Mouse (Mus musculus): Measurements from ENCODE around the gene Spaar. TPM values are rescaled to one million over a fixed set of nuclear protein-coding genes. Genes with fewer than 3 reads are reported as not detected.

Gene Spaar
- total RNA-seq, 2 experiments from 2014 or later, result not detected

DNA sequence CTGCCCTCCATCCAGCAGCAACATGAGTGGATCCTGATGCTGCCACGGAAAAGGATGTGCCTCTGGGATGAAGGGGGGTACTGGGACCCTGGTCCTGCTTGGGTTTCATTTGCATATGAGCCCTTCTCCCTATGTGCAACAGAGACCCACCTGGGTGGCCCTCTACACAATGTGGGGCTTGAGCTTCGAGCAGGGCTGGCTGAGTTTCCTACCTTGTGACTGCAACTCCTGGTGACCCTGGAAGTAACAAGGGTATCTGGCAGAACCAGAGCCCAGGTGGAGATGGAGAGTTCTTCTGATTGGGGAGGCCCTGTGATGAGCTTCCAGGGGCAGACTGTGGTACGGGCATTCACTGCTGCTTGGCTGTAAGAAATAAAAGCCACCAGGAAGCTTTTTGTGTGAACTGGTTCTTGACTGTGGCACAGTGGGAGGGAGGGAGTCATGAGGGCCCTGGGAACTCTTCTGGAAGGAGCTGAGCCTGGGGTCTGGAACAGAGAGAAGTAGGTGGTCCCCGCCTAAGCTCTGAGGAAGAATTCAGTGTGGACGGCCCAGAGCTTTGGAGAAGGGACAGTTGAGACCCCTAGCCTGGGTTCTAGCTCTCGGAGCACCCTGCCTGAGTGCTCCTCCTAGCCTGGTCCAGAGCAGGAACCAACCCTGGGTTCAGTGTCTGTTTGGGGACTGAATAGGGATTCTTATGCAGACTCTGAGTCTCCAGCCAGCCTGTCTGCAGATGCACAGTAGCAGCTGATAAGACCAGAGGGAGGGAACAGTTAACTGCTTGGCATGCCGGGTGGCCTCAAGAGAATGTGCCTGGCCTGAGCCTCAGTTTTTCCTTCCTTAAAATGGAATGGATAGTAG lies 1.9 kb upstream of the Spaar start:
- ATAC-seq (replicated peaks; ENCODE audit: low FRiP score, poor library complexity, severe bottlenecking), result no peak

DNA sequence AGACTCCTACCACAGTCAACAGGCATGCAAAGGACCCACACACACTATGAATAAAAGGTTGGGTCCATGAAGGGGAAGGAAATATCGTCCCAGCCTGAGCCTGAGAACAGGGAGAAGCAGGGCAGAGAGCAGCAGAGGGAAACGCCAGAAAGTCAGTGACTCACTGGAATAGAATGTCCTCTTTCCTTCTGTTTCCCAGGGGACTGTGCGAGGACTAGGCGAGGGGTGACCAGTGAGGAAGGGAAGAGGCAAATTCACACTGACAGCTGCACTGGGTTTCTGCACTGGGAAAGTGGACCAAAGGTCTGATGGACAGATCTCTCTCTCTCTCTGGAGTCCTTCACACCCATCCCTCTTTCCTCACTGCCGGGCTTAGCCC lies 1.3 kb upstream of the Spaar start:
- no peak for ATAC-seq (replicated peaks; ENCODE audit: low FRiP score, poor library complexity, severe bottlenecking)

DNA sequence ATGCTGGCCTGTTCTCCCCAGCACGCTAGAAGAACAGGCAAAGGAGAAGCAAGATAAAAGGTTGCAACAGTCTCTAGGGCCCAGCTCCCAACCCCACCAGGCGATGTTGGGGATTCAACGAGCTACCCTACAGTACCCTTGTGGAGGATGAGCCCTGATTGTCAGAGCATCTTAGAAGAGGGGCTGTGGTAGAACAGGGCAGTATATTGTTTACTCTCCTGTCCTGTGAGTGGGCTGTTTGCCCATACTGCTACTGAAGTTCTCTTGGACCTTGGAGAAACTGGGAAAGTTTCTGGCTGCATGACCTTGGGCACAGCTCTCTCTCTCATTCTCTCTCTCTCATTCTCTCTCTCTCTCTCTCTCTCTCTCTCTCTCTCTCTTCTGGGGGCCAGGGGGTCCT lies 708 bp upstream of the Spaar start:
- no peak for ATAC-seq (replicated peaks; ENCODE audit: low FRiP score, poor library complexity, severe bottlenecking)

DNA sequence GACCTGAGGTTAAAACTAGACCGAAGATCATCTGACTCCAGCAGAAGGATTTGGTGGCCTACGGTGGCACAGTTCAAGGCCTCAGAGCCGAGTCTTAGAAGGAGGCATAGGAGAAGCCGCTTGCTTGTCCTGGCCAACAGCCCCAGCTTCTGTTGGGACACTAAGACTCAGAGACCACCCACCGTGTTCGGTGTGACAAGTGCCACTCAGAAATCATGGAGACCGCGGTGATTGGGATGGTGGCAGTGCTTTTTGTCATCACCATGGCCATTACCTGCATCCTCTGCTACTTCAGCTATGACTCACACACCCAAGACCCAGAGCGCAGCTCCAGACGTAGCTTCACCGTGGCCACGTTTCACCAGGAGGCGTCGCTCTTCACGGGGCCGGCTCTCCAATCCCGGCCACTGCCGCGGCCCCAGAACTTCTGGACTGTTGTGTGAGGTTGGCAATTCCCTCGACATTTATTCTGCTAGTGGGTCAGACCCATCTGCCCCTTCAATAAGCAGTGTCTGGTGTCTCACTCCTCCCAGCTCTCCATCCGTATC lies 990 bp downstream of the Spaar start:
- ATAC-seq (replicated peaks; ENCODE audit: low FRiP score, poor library complexity, severe bottlenecking), result no peak

DNA sequence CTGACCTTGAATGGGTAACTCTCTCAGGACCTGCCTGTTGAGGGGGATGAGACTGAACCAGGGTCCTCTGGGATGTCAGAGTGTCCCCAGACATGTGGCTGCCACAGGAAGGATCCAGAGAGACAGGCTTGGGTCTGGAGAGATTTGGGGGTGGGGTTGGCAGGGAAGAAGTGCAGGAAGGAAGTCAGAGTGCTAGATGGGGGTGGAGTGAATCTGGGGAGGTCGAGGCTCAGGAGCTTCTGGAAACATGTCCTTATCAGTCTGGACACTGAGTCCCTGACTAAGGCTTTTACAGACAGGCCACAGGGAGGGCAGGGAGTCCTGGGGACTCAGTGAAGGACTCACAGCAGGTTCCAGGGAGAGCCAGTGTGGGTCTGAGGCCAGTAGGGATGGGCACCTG lies 2.3 kb downstream of the Spaar start:
- no peak for ATAC-seq (replicated peaks; ENCODE audit: low FRiP score, poor library complexity, severe bottlenecking)

DNA sequence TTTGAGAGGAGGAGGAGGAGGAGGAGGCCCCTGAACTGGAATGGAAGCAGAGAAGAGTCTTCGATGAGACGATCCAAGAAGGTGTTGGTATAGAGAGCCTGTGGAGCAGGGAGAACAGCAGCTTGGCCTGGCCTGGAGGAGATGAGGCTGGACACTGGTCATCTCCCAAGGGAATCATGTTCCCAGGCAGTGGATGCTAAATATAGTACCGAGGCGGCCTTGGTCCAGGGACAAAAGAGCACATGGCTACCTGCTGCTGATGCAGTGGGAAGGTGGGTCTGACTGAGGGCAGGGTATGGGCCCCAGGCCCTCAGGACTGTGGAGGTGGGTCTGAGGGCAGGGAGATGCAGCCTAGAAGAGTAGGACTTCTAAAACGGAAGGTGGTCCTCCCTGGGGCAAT lies 3.4 kb downstream of the Spaar start:
- ATAC-seq (replicated peaks; ENCODE audit: low FRiP score, poor library complexity, severe bottlenecking), result no peak

DNA sequence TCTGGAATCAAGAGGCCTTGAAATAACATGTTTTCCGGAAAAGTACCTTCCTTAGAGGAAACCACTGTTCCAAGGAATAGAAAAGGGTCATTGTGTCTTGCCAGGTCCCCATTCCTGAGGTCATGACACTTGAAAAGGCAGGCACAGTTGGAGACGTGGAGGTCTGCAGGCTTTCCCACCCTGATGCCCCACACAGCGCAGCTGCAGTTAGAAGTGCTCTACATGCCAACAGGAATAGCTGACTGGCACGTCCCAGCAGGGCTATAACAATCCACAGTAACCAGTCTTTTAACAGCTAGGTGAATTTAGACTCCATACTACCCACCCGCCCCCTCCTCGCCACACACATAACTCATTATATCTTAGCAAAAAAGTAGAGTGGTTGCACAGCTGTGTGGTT lies 7.3 kb downstream of the Spaar start:
- ATAC-seq (replicated peaks; ENCODE audit: low FRiP score, poor library complexity, severe bottlenecking), result no peak

DNA sequence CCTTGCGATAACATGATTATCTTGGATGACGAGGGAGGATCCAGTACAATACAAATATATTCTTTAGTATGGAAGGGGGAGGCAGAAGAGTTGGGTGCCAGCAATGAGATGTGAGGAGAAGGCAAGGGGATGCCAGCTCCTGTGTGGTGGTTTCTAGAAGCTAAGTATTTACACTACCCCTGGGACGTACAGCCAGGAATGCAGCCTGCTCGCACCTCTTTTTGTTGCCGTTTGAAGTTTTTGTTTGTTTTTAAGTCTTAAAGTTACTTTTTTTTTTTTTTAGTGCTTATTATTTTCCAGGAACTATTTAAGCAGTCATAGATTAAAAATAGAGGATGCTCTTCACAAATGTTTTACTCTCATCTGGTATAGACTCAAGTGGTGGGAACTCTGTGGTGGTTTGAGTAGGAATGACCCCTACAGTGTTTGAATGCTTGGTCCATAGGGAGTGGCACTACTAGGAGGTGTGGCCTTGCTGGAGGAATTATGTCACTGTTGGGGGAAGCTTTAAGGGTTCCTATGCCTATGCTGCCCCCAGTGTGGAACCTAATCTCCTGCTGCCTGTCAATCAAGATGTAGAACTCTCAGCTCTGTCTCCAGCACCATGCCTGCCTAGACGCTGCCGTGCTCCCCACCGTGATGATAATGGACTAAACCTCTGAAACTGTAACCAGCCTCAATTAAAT lies 9.3 kb downstream of the Spaar start:
- ATAC-seq (replicated peaks; ENCODE audit: low FRiP score, poor library complexity, severe bottlenecking), result no peak

DNA sequence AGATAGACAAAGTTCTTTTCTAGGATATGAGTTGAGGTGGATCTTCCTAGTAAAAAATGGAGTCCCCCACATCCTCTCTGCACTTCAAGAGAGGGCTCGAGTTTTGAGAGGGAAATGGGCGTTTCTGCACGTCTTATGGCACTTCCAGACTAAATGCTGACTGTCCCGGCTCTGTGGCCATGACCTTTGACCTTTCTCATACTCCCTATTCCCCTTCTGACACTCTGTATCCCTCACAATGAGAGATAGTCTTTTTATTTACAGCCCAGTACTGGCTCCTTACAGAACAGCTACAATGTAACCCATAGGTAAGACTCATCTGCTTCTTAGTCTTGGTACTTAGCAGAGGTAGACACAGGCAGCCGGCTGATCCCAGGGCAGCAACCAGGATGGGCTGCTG lies 11.7 kb downstream of the Spaar start:
- no peak for ATAC-seq (replicated peaks; ENCODE audit: low FRiP score, poor library complexity, severe bottlenecking)

DNA sequence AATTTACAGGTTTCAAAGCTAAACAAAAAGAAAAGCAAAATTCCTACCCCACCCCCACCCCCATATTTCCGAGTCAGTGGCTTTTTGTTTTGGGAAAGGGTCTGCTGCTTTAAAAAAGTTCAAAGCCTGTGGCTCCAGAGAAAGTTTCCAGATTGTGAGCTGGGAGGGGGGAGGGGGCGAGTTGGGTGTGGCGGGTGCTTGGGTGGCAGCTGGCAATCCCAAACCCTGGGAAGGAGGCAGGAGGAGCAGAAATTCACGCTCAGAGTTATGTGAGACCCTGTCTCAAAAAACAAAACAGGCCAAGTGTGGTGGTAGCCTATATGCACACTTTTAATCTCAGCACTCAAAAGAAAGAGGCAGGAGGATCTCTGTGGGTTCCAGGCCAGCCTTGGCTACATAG lies 12.8 kb downstream of the Spaar start:
- no peak for ATAC-seq (replicated peaks; ENCODE audit: low FRiP score, poor library complexity, severe bottlenecking)

DNA sequence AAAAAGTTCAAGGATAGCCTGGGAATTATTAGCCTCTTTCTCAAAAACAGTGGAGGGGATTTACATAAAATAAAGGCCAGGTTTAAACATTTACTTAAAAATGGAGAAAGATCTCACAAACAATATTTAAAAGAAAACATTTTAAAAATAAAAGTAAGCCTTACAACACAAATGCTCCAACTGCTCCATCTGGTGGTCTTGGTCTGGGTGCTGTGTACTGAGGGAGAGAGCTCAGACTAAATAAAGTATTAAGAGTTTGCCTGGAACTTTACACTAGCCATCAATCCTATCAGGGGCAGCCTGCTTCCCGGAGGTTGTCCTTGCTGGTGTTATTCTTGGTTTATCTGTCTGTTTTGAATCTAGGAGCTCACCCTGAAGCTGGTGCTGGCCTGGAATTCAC lies 13.3 kb downstream of the Spaar start:
- ATAC-seq (replicated peaks; ENCODE audit: low FRiP score, poor library complexity, severe bottlenecking), result no peak

DNA sequence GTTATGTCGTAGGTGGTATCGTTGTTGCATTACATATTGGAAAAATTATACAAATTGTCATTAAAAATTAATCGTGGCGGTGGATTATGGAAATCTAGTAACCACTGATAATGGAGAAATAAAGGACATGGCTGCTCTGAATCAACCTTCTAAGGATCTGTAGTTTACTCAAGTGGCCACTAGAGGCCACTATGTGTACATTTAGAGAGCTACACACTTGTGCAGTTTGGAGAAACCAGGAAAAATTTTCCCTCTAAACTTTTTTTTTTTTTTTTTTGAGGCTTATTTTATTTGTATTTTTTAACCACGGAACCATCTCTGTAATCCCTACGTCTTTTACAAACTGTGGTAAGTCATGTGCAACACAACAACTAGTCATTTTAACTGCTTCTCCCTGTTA lies 15.4 kb downstream of the Spaar start:
- no peak for ATAC-seq (replicated peaks; ENCODE audit: low FRiP score, poor library complexity, severe bottlenecking)

DNA sequence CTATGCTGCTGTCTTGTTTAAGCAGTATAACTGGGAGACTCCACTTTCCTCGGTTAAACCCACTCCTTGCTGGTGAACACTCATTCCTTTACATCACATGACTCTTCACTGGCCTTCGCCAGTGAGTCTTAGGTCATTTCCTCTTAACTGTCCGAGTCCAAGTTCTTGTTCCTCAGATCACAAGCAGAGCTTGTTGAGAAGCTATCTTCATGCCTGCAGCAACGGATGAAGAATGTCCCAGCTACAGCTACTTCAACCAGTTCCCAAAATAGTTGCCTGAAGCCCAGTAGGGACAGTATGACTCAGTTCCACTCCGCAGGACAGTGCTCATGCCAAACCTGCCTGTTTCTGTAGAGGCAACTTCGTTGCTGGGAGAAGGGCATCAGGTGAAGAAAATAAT lies 27.4 kb downstream of the Spaar start:
- no peak for ATAC-seq (replicated peaks; ENCODE audit: low FRiP score, poor library complexity, severe bottlenecking)

DNA sequence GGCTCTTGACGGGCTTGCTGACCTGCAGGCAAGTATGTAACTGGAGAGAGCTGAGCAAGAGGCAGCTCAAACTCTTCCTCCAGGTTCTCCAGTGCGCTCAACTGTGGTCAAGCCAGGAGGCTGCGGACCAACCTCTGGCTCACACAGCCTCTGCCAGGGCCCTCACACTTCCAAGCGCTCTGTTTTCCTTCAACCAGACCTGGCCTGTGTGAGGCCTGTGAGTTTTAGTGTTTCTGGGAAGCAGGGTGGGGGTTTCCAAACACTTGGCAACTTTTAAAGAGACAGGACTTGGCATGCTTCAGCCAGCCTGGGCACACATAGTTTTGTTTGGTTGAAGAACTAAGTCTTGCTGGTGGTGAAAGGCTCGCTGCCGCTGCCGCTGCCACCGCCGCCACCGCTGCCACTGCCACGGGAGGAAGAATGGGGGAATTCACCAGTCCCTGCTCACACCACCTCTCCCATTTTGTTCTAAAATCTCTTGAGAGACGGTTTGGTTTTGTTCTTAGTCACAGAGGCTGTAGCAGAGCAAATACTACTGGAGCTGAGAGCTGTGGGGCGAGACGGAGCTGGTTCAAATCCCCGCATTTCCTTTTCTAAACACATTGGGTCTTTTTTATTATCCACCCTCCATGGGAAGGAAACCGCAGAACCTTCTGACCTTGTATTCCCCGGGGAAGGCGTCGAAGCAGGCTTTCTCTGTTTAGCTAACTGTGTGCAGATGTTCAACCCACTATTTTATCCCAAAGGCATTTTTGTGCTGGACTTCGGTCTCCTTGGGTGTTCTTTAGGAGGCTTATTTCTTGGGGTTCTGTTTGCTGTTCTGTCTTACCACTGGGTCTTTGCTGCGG lies 30.0 kb downstream of the Spaar start:
- ATAC-seq (replicated peaks; ENCODE audit: low FRiP score, poor library complexity, severe bottlenecking), result no peak

DNA sequence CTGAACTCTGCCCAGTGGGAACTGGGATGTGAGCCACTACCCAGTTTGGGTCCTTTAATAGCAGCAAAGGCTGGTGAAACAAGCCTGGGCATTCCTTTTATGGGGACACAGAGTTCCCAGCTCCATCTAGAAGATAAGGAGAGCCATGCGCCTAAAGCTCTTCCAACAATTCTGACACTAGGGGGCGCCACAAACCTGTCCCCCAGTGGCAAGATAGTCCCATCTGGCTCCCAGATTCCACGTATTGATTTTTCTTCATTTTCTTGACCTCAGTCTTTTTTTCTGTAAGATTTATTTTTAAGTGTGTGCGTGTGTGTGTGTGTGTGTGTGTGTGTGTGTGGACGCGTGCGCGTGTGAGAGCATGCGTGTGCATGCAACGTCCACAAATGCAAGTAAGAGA lies 30.6 kb downstream of the Spaar start:
- no peak for ATAC-seq (replicated peaks; ENCODE audit: low FRiP score, poor library complexity, severe bottlenecking)

DNA sequence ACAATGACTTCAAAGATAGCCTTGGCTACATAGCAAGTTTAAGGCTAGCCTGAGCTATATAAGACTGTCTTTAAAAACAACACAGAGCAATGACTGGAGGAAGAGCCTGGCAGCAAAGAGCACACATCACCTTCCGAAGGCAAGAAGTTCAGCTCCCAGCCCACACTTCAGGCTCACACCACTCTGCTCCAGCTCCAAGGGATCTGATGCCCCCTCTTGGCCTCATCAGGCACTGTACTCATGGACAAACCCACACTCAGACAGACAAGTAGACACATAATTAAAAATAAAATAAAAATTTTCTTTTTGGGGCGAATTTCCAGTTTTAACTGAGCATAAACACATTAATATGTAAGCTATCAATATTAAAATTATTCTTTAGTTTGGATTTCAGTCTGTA lies 31.5 kb downstream of the Spaar start:
- no peak for ATAC-seq (replicated peaks; ENCODE audit: low FRiP score, poor library complexity, severe bottlenecking)

DNA sequence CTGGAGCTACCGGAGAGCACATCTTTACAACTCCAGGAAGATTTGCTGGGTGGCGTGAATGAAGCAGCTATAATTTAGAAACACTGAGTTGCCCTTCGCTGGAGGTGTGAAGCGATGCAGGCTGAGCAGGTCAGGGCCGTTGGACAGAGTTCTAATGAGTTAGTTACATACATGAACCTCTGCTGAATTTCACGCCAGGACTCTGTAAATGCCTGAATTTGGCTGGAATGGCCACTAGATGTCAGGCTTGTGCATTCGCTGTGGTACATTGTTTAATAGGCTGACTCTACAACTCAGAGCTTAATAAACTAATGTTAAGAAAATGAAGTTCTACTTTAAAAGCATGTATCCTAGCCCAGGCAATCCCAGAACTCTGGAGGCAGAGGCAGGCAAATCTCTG lies 33.6 kb downstream of the Spaar start:
- no peak for ATAC-seq (replicated peaks; ENCODE audit: low FRiP score, poor library complexity, severe bottlenecking)

DNA sequence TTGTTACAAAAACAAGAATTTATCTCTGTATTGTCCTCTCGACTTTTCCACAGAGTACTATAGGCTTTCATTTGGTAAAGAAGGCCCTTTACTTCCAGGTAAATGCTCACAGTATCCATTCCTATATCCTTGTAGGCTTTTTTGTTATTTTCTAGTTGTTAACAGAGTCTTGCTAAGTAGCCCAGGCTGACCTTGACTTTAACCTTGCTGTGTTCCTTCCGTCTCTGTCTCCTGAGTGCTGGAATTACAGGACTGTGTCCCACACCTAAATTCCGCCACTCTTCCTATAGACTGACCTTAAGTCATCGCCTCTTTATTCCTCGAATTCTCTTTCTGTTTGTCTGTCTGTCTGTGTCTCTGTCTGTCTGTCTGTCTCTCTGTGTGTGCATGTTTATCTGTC lies 38.5 kb downstream of the Spaar start:
- ATAC-seq (replicated peaks; ENCODE audit: low FRiP score, poor library complexity, severe bottlenecking), result no peak

DNA sequence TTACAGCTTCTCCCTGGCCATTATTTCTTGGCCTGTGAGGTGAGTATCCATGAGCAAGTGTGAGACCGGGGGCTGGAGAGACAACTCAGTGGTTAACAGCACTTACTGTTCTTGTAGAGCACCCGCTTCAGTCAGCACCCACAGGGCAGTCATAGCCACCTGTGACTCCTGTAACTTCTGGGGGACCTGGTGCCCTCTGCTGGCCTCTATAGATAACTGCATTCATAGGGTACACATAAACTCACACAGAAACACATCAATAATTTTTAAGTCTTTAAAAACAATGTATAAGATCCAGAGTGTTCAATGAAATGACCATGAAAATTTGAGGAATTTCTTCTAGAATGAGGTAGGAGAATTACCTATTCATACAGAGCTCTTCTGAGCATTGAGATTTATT lies 39.5 kb downstream of the Spaar start:
- ATAC-seq (replicated peaks; ENCODE audit: low FRiP score, poor library complexity, severe bottlenecking), result no peak

DNA sequence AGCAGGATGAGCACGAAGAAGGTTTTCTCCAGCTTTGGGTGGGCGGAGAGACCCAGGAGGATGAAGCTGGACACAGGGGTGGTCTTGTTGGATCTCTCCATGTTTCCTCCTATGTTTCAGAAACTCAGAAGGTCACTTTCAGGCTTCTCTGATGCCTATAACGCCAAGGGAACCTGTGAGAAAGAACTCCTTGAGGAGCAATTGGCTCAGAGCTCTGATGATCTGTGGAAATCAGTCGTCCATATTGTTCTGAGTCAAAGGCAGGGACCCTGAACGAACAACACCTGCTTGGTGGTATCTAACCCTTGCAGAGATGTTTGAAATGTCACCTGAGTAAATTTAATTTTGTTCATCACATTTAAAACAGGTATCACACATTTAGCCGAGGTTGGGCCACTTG lies 41.1 kb downstream of the Spaar start, which contains the start of gene Olfr159:
Gene Olfr159, minus strand, starts transcription at position 101 of the 400 bp plus-strand sequence.
- no peak for ATAC-seq (replicated peaks; ENCODE audit: low FRiP score, poor library complexity, severe bottlenecking)

Data from erythroblast, adult 5-6 weeks (primary cell).